ENCODE assay signal across 8 mouse cellular contexts in genomic region chr11:69527098-69528030, GRCm38 (mm10). TPM values are rescaled to one million over a fixed set of nuclear protein-coding genes. Genes with fewer than 3 reads are reported as not detected.
DNase-seq lines count a peak whose midpoint lies in the region; ATAC-seq and TF ChIP-seq lines count a peak whose summit lies in the region.

No protein-coding gene starts in this region.

- no peaks in the 10 kb centered on the region for H3K9me3 ChIP-seq in kidney, embryonic 15.5 days (replicated peaks)
- no peaks in the 10 kb centered on the region for H3K9me3 ChIP-seq in hindbrain, embryonic 12.5 days (replicated peaks)
- no peaks in the 10 kb centered on the region for H3K9me3 ChIP-seq in midbrain, embryonic 15.5 days

- no peak overlapping the region for H3K27ac ChIP-seq in kidney, embryonic 15.5 days
- H3K27ac ChIP-seq in cortical plate, adult 2 months (ENCODE audit: insufficient read depth, low read length): no peak overlapping the region
- peak overlapping the region; percentile 95 for H3K27ac ChIP-seq in hindbrain, embryonic 12.5 days
- H3K27ac ChIP-seq in midbrain, embryonic 15.5 days: peak overlapping the region; percentile 97

- 6% methylated on average over 30 of the region's 30 CpGs for WGBS in kidney, embryonic 15.5 days
- WGBS in hindbrain, embryonic 12.5 days: 3% methylated on average over 30 of the region's 30 CpGs
- 2% methylated on average over 30 of the region's 30 CpGs for WGBS in midbrain, embryonic 15.5 days

- no peaks in the 10 kb centered on the region for H3K36me3 ChIP-seq in kidney, embryonic 15.5 days
- no peaks in the 10 kb centered on the region for H3K36me3 ChIP-seq in hindbrain, embryonic 12.5 days
- no peaks in the 10 kb centered on the region for H3K36me3 ChIP-seq in midbrain, embryonic 15.5 days (replicated peaks)

- H3K27me3 ChIP-seq in kidney, embryonic 15.5 days: 0 out of 2 replicates have a peak, but pooled peaks cover 10% of the 10 kb centered on the region
- no peaks in the 10 kb centered on the region for H3K27me3 ChIP-seq in hindbrain, embryonic 12.5 days
- H3K27me3 ChIP-seq in midbrain, embryonic 15.5 days (replicated peaks): no peaks in the 10 kb centered on the region

- no peak for TF ChIP-seq POLR2A in cortical plate, adult 2 months (IDR thresholded peaks at IDR 0.05; ENCODE audit: extremely low read depth, insufficient read depth, low read length)

- peak overlapping the region; percentile 33 for H3K4me3 ChIP-seq in kidney, embryonic 15.5 days (replicated peaks)
- H3K4me3 ChIP-seq in cortical plate, adult 2 months (ENCODE audit: insufficient read depth, low read length): peak overlapping the region; percentile 14; the same call in 1 of the 2 replicates
- peak overlapping the region; percentile 20 for H3K4me3 ChIP-seq in hindbrain, embryonic 12.5 days
- peak overlapping the region; percentile 23 for H3K4me3 ChIP-seq in midbrain, embryonic 15.5 days

- no peak for ATAC-seq in kidney, embryonic 15.5 days (replicated peaks; ENCODE audit: low FRiP score)
- peak; percentile 75 for ATAC-seq in hindbrain, embryonic 12.5 days (ENCODE audit: low FRiP score)
- peak; percentile 76 for ATAC-seq in midbrain, embryonic 15.5 days (replicated peaks)
- no peak for ATAC-seq in megakaryocyte-erythroid progenitor cell, adult 5-6 weeks (replicated peaks; ENCODE audit: low FRiP score, low TSS enrichment, poor library complexity, severe bottlenecking)

- H3K4me2 ChIP-seq in kidney, embryonic 15.5 days: peak overlapping the region; percentile 68
- peak overlapping the region; percentile 49 for H3K4me2 ChIP-seq in hindbrain, embryonic 12.5 days (replicated peaks)
- H3K4me2 ChIP-seq in midbrain, embryonic 15.5 days: peak overlapping the region; percentile 53

- DNase-seq in kidney, adult 18-20 months: no peak
- DNase-seq in spleen, adult 18-20 months: no peak
- no peak for DNase-seq in thymus, postnatal 36 days

- TF ChIP-seq CTCF in cortical plate, adult 2 months (IDR thresholded peaks at IDR 0.05; ENCODE audit: extremely low read depth, insufficient read depth, low read length): no peak

- peak overlapping the region; percentile 37 for H3K9ac ChIP-seq in kidney, embryonic 15.5 days
- H3K9ac ChIP-seq in hindbrain, embryonic 12.5 days: peak overlapping the region; percentile 59
- peak overlapping the region; percentile 48 for H3K9ac ChIP-seq in midbrain, embryonic 15.5 days

- peaks cover 11% of the 10 kb centered on the region for H3K4me1 ChIP-seq in kidney, embryonic 15.5 days
- 0 out of 2 replicates have a peak, but pooled peaks cover 2% of the 10 kb centered on the region for H3K4me1 ChIP-seq in cortical plate, adult 2 months (ENCODE audit: control insufficient read depth, insufficient read depth, low read length)
- H3K4me1 ChIP-seq in hindbrain, embryonic 12.5 days: peaks cover 17% of the 10 kb centered on the region
- H3K4me1 ChIP-seq in midbrain, embryonic 15.5 days: peaks cover 23% of the 10 kb centered on the region

RNA-seq across cellular contexts. Expression of gene Dnah2, which starts 21.5 kb away (rescaled TPM):
- 0.73 and 0.87 TPM in 2 replicates for polyA plus RNA-seq in kidney, embryonic 15.5 days (2015; fragmentation: Nextera tagmentation; extraction: Ambion mirVana)
- 1.6 and 2.1 TPM in 2 replicates for polyA plus RNA-seq in cortical plate, adult 2 months (2012; rRNA removed)
- 1.4 and 2.5 TPM in 2 replicates for polyA plus RNA-seq in hindbrain, embryonic 12.5 days (2016; fragmentation: Nextera tagmentation; extraction: Ambion mirVana)
- polyA plus RNA-seq in midbrain, embryonic 15.5 days (2015; fragmentation: Nextera tagmentation; extraction: Ambion mirVana): 4.5 and 5.7 TPM in 2 replicates
- total RNA-seq in megakaryocyte-erythroid progenitor cell, adult 5-6 weeks (2014; fragmentation: Nextera tagmentation): not detected in 2 replicates
- total RNA-seq in megakaryocyte-erythroid progenitor cell, adult 5-6 weeks (2017): not detected in 2 replicates

RNA-seq across cellular contexts. Expression of gene Efnb3, which starts 32.6 kb away (rescaled TPM):
- polyA plus RNA-seq in kidney, embryonic 15.5 days (2015; fragmentation: Nextera tagmentation; extraction: Ambion mirVana): 11.9 and 14.3 TPM in 2 replicates
- 68.2 and 77.1 TPM in 2 replicates for polyA plus RNA-seq in cortical plate, adult 2 months (2012; rRNA removed)
- polyA plus RNA-seq in hindbrain, embryonic 12.5 days (2016; fragmentation: Nextera tagmentation; extraction: Ambion mirVana): 95.7 and 106 TPM in 2 replicates
- polyA plus RNA-seq in midbrain, embryonic 15.5 days (2015; fragmentation: Nextera tagmentation; extraction: Ambion mirVana): 178 and 188 TPM in 2 replicates
- 1.3 and 3.0 TPM in 2 replicates for total RNA-seq in megakaryocyte-erythroid progenitor cell, adult 5-6 weeks (2014; fragmentation: Nextera tagmentation)
- 0.50 and 0.52 TPM in 2 replicates for total RNA-seq in megakaryocyte-erythroid progenitor cell, adult 5-6 weeks (2017)

RNA-seq across cellular contexts. Expression of gene Wrap53, which starts 52.7 kb away (rescaled TPM):
- polyA plus RNA-seq in kidney, embryonic 15.5 days (2015; fragmentation: Nextera tagmentation; extraction: Ambion mirVana): 26.6 and 27.9 TPM in 2 replicates
- polyA plus RNA-seq in cortical plate, adult 2 months (2012; rRNA removed): 13.6 and 14.3 TPM in 2 replicates
- polyA plus RNA-seq in hindbrain, embryonic 12.5 days (2016; fragmentation: Nextera tagmentation; extraction: Ambion mirVana): 29.7 and 29.9 TPM in 2 replicates
- 21.4 and 23.2 TPM in 2 replicates for polyA plus RNA-seq in midbrain, embryonic 15.5 days (2015; fragmentation: Nextera tagmentation; extraction: Ambion mirVana)
- total RNA-seq in megakaryocyte-erythroid progenitor cell, adult 5-6 weeks (2014; fragmentation: Nextera tagmentation): 36.5 and 51.0 TPM in 2 replicates
- 9.6 and 14.5 TPM in 2 replicates for total RNA-seq in megakaryocyte-erythroid progenitor cell, adult 5-6 weeks (2017)

RNA-seq across cellular contexts. Expression of gene Trp53, which starts 52.8 kb away (rescaled TPM):
- 175 and 195 TPM in 2 replicates for polyA plus RNA-seq in kidney, embryonic 15.5 days (2015; fragmentation: Nextera tagmentation; extraction: Ambion mirVana)
- 33.9 and 35.1 TPM in 2 replicates for polyA plus RNA-seq in cortical plate, adult 2 months (2012; rRNA removed)
- polyA plus RNA-seq in hindbrain, embryonic 12.5 days (2016; fragmentation: Nextera tagmentation; extraction: Ambion mirVana): 105 and 109 TPM in 2 replicates
- 60.4 and 70.1 TPM in 2 replicates for polyA plus RNA-seq in midbrain, embryonic 15.5 days (2015; fragmentation: Nextera tagmentation; extraction: Ambion mirVana)
- total RNA-seq in megakaryocyte-erythroid progenitor cell, adult 5-6 weeks (2014; fragmentation: Nextera tagmentation): 286 and 348 TPM in 2 replicates
- total RNA-seq in megakaryocyte-erythroid progenitor cell, adult 5-6 weeks (2017): 59.0 and 109 TPM in 2 replicates

Comparison
In these comparisons a context has a peak if more than half of its experiments do, and no peak if none do; other contexts are left out.
1. ATAC-seq: peak in hindbrain, embryonic 12.5 days (single experiment) and midbrain, embryonic 15.5 days (single experiment); none in kidney, embryonic 15.5 days (single experiment) and megakaryocyte-erythroid progenitor cell, adult 5-6 weeks (single experiment).
2. H3K27ac ChIP-seq: peak in hindbrain, embryonic 12.5 days (single experiment) and midbrain, embryonic 15.5 days (single experiment); none in kidney, embryonic 15.5 days (single experiment) and cortical plate, adult 2 months (single experiment).
3. Peak in every context shown above with its lines, with median percentiles within 50 percentile points of each other: H3K4me2 ChIP-seq, H3K4me3 ChIP-seq and H3K9ac ChIP-seq.